Mouse (Mus musculus): ENCODE measurements around the gene Mettl8.

DNA sequence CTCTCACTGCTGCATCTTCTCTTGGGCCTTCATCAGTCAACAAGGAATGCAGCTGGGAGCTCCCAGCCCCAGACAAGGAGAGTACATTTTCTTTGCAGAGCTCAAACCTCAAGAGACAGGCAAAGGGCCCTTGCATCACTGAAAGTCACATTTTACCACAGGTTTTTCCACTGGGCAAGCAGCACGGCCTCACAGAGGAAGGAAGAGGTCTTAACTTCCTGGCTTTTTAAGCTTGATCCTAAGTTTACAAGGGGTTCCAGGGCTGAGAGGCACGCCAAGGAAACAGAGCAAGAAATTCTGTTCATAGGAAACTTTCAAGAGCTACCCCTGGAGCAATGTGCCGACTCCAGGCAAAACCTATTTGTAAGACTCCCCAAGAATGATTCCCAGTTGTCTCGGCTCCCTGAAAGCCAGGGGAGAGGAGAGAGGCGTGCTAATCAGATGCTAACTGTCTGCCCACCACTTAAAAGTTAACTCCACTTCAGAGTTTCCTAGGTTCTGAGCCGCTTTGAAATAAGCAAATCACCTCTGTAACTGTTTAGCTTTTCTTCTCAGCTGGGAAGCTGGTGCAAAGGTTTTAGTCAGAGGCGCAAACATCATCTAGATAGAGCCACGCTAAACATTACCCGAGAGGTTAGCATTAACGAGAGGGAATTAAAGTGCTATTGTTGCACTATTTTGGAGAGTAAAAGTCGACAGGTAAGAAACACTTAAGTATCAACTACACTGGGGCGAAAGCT lies 29.6 kb downstream of the Mettl8 start:
- TF ChIP-seq CTCF (conservative IDR thresholded peaks at IDR 0.05; ENCODE audit: insufficient read depth, insufficient read length, low read depth, low read length) (no peak), POLR2A (IDR thresholded peaks at IDR 0.05; ENCODE audit: low read depth, low read length) (no peak)

All from kidney, adult 2 months (tissue).